Mouse (Mus musculus): Measurements from ENCODE around the gene Agps. TPM values are rescaled to one million over a fixed set of nuclear protein-coding genes. Genes with fewer than 3 reads are reported as not detected.
"Not testable (repeated sequence)": the region's sequence is repeated elsewhere in the genome, so short reads cannot be mapped to it uniquely, and the experiment has no call there.

Agps gene
- polyA plus RNA-seq, 1 experiment from 2014 or later, result 44.9 TPM

DNA sequence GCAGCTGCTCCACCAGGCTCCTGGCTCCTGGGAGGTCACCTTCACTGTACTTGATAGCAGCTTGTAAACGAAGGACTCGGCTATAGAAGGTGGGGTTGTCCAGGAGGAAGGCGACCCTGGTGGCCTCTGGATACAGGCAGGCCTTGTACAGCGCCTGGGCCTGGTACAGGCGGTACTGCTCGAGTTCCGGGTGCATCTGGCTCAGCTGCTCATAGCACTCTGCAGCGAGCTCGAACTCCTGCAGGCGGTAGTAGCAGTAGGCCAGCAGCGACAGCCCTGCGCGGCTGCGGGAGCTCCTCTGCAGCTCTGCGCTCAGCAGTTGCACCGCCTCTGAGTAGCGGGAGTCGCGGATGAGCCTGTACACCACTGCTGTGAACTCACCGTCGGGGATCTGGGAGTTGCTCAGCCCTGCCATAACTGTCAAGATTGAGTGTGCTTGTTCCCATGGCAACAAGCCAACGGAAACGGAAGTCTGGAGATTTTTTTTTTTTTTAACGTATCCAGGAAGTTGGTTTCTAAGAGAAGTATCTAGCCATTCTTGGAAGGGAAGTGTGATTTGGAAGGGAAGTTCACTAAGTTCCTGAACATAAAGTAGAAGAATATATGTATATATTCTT is 145.9 kb downstream of the Agps start, which contains the start of gene Ttc30a2:
Ttc30a2 (minus strand) TSS at position 419 of the 617 bp plus-strand sequence.
- not testable (repeated sequence) for H3K9me3 ChIP-seq (replicated peaks); DNase-seq (ENCODE audit: low spot score); H3K4me1 ChIP-seq; H3K36me3 ChIP-seq; H3K27ac ChIP-seq (replicated peaks); H3K27me3 ChIP-seq (ENCODE audit: low read depth, poor library complexity, severe bottlenecking)
- peak within 1 kb of the TSS; percentile 23; the same call in 1 of the 2 replicates for H3K4me3 ChIP-seq
- 20% methylated on average over 23 of the region's 24 CpGs for WGBS

Other genes with a start within 250 kb of the Agps start
- 337 and 348 TPM in 2 replicates for gene Hnrnpa3, start 172.9 kb upstream of the Agps start, polyA plus RNA-seq (2016; fragmentation: Nextera tagmentation; extraction: Ambion mirVana)
- gene Nfe2l2, start 127.5 kb upstream of the Agps start, polyA plus RNA-seq (2016; fragmentation: Nextera tagmentation; extraction: Ambion mirVana), result 25.8 and 27.7 TPM in 2 replicates
- 7.2 and 7.9 TPM in 2 replicates for gene Ttc30b, start 106.4 kb downstream of the Agps start, polyA plus RNA-seq (2016; fragmentation: Nextera tagmentation; extraction: Ambion mirVana)
- gene Ttc30a2, start 146.0 kb downstream of the Agps start, polyA plus RNA-seq (2016; fragmentation: Nextera tagmentation; extraction: Ambion mirVana), result 0.39 and 0.58 TPM in 2 replicates
- 11.8 and 12.0 TPM in 2 replicates for gene Ttc30a1, start 149.8 kb downstream of the Agps start, polyA plus RNA-seq (2016; fragmentation: Nextera tagmentation; extraction: Ambion mirVana)